ENCODE assay signal across 8 mouse cellular contexts in genomic region chr2:156180094-156180821, GRCm38 (mm10). TPM values are rescaled to one million over a fixed set of nuclear protein-coding genes. Genes with fewer than 3 reads are reported as not detected.
A peak's percentile ranks its signal among the peaks of the same experiment; 100 is the strongest.
DNase-seq lines count a peak whose midpoint lies in the region; ATAC-seq and TF ChIP-seq lines count a peak whose summit lies in the region.

Rbm39 (minus strand) TSS chr2:156180238.

- peaks cover 20% of the 10 kb centered on the region for H3K4me1 ChIP-seq in bone marrow macrophage, adult 2 months (ENCODE audit: control insufficient read depth, insufficient read depth, low read length)
- H3K4me1 ChIP-seq in embryonic fibroblast, embryonic 13.5 days (ENCODE audit: control insufficient read depth, insufficient read depth, low read length) = peaks cover 3% of the 10 kb centered on the region; the same call in 1 of the 2 replicates
- peaks cover 21% of the 10 kb centered on the region for H3K4me1 ChIP-seq in heart, embryonic 10.5 days
- H3K4me1 ChIP-seq in kidney, embryonic 15.5 days = peaks cover 24% of the 10 kb centered on the region

- H3K27me3 ChIP-seq in heart, embryonic 10.5 days (ENCODE audit: insufficient read depth, poor library complexity, severe bottlenecking) = no peaks in the 10 kb centered on the region
- no peaks in the 10 kb centered on the region for H3K27me3 ChIP-seq in kidney, embryonic 15.5 days

- H3K9ac ChIP-seq in kidney, embryonic 15.5 days = peak within 1 kb of the TSS; percentile 100

- no peak for TF ChIP-seq CTCF in bone marrow macrophage, adult 2 months (IDR thresholded peaks at IDR 0.05; ENCODE audit: low read depth, low read length)
- no peak for TF ChIP-seq CTCF in embryonic fibroblast, embryonic 13.5 days (IDR thresholded peaks at IDR 0.05; ENCODE audit: borderline replicate concordance, insufficient read depth, low read length)

- DNase-seq in A20 (ENCODE audit: low read depth, low spot score) (peak; percentile 100), liver (peak; percentile 99)
- peak; percentile 99 for DNase-seq in heart, embryonic 10.5 days (ENCODE audit: low spot score)
- peak; percentile 100 for DNase-seq in spleen, postnatal 4 days (ENCODE audit: low spot score in 2 of 2)

- peak; percentile 98 for ATAC-seq in kidney, embryonic 15.5 days (replicated peaks; ENCODE audit: low FRiP score)
- ATAC-seq in monocyte, adult 5-6 weeks (replicated peaks; ENCODE audit: insufficient number of reproducible peaks, low FRiP score, low TSS enrichment, poor library complexity, severe bottlenecking) = peak; percentile 93

- peak within 1 kb of the TSS; percentile 99 for H3K4me3 ChIP-seq in bone marrow macrophage, adult 2 months (ENCODE audit: insufficient read depth, low read length)
- H3K4me3 ChIP-seq in embryonic fibroblast, embryonic 13.5 days (ENCODE audit: insufficient read depth, low read length) = peak within 1 kb of the TSS; percentile 92
- peak within 1 kb of the TSS; percentile 96 for H3K4me3 ChIP-seq in heart, embryonic 10.5 days
- peak within 1 kb of the TSS; percentile 96 for H3K4me3 ChIP-seq in kidney, embryonic 15.5 days (replicated peaks)

- H3K9me3 ChIP-seq in heart, embryonic 10.5 days = no peaks in the 10 kb centered on the region
- H3K9me3 ChIP-seq in kidney, embryonic 15.5 days (replicated peaks) = no peaks in the 10 kb centered on the region

- H3K27ac ChIP-seq in bone marrow macrophage, adult 2 months (ENCODE audit: insufficient read depth, low read depth, low read length) = peak within 1 kb of the TSS; percentile 97
- peak within 1 kb of the TSS; percentile 90 for H3K27ac ChIP-seq in embryonic fibroblast, embryonic 13.5 days (ENCODE audit: insufficient read depth, low read length)
- peak within 1 kb of the TSS; percentile 100 for H3K27ac ChIP-seq in heart, embryonic 10.5 days
- H3K27ac ChIP-seq in kidney, embryonic 15.5 days = peak within 1 kb of the TSS; percentile 95

- peak within 1 kb of the TSS; percentile 73 for H3K4me2 ChIP-seq in kidney, embryonic 15.5 days

- peaks cover 34% of the 10 kb centered on the region for H3K36me3 ChIP-seq in heart, embryonic 10.5 days
- peaks cover 25% of the 10 kb centered on the region for H3K36me3 ChIP-seq in kidney, embryonic 15.5 days

- WGBS in heart, embryonic 10.5 days = under 1% methylated on average over 47 of the region's 47 CpGs
- under 1% methylated on average over 47 of the region's 47 CpGs for WGBS in kidney, embryonic 15.5 days

- TF ChIP-seq POLR2A in bone marrow macrophage, adult 2 months (IDR thresholded peaks at IDR 0.05; ENCODE audit: borderline replicate concordance, low read depth, low read length) = peak; percentile 58; the same call in 1 of the 2 replicates
- peak; percentile 83 for TF ChIP-seq POLR2A in embryonic fibroblast, embryonic 13.5 days (IDR thresholded peaks at IDR 0.05; ENCODE audit: low read depth, low read length)

RNA-seq across cellular contexts. Expression of gene Rbm39, which starts in this region (rescaled TPM):
- 472 and 516 TPM in 2 replicates for polyA plus RNA-seq in bone marrow macrophage, adult 2 months (2012; ENCODE audit: insufficient read depth, insufficient read length, missing spikeins)
- polyA plus RNA-seq in embryonic fibroblast, embryonic 13.5 days (2011; ENCODE audit: insufficient read length, low read depth, missing spikeins) = 391 and 520 TPM in 2 replicates
- 384 and 469 TPM in 2 replicates for polyA plus RNA-seq in heart, embryonic 10.5 days (2016; fragmentation: Nextera tagmentation; extraction: Ambion mirVana)
- 653 and 664 TPM in 2 replicates for polyA plus RNA-seq in kidney, embryonic 15.5 days (2015; fragmentation: Nextera tagmentation; extraction: Ambion mirVana)
- 1,407 to 1,708 TPM (median 1,696 TPM) in 3 replicates for total RNA-seq in monocyte, adult 5-6 weeks (2017)

Comparison
In these comparisons a context has a peak if more than half of its experiments do, and no peak if none do; other contexts are left out.
1. Peak in every context shown above with its lines: DNase-seq, ATAC-seq, H3K4me3 ChIP-seq and H3K27ac ChIP-seq.